Mouse (Mus musculus) heart, embryonic 12.5 days (tissue): ENCODE data around the gene Plxnb1. TPM values are rescaled to one million over a fixed set of nuclear protein-coding genes. Genes with fewer than 3 reads are reported as not detected.

Experiments
- ATAC-seq: fragments of 200-750 bp; cut with Nextera tagmentation; 2 replicates; pipeline ENCODE4 v1.8.0; 2017; ENCODE audit warnings: moderate TSS enrichment, moderate library complexity; ENCODE audit not compliant: insufficient number of reproducible peaks, low FRiP score
- H3K27ac ChIP-seq: fragments of 300-500 bp; sonication (generic); 2 replicates; pipeline ENCODE4 v1.5.1; 2016; ENCODE audit warnings: mild to moderate bottlenecking, moderate library complexity; ENCODE audit not compliant: poor library complexity, severe bottlenecking
- H3K27me3 ChIP-seq: fragments of 300-500 bp; sonication (generic); replicated peaks from 2 replicates; pipeline ENCODE4 v1.6.1; 2016; ENCODE audit warnings: mild to moderate bottlenecking, moderate library complexity
- H3K36me3 ChIP-seq: fragments of 300-500 bp; sonication (generic); 2 replicates; pipeline ENCODE4 v1.6.1; 2016; ENCODE audit warnings: mild to moderate bottlenecking, moderate library complexity
- H3K4me1 ChIP-seq: fragments of 300-500 bp; sonication (generic); replicated peaks from 2 replicates; pipeline ENCODE4 v1.6.1; 2016; ENCODE audit warnings: mild to moderate bottlenecking
- H3K4me2 ChIP-seq: fragments of 300-500 bp; sonication (generic); 2 replicates; pipeline ENCODE4 v1.6.1; 2016; ENCODE audit warnings: mild to moderate bottlenecking, moderate library complexity
- H3K4me3 ChIP-seq: fragments of 300-500 bp; sonication (generic); 2 replicates; pipeline ENCODE4 v1.5.1; 2016; ENCODE audit warnings: mild to moderate bottlenecking
- H3K9ac ChIP-seq: fragments of 300-500 bp; sonication (generic); 2 replicates; pipeline ENCODE4 v1.6.1; 2016; ENCODE audit warnings: mild to moderate bottlenecking, moderate library complexity
- H3K9me3 ChIP-seq: fragments of 300-500 bp; sonication (generic); replicated peaks from 2 replicates; pipeline ENCODE4 v1.6.1; 2016; ENCODE audit warnings: mild to moderate bottlenecking, moderate library complexity
- WGBS: fragments of 180-500 bp; shearing (Covaris S2); methylation state at CpG from one replicate; pipeline ENCODE4 v1.1.7; 2016; 5-methylcytosine and 5-hydroxymethylcytosine counted together
- polyA plus RNA-seq: library from polyadenylated mRNA; unstranded; fragments of >200 nt; fragmentation: Nextera tagmentation; extraction: Ambion mirVana; gene quantifications from 2 replicates; pipeline ENCODE4 v1.2.1, GENCODE M21; 2016

Plxnb1 gene
- polyA plus RNA-seq, 1 experiment from 2014 or later: 11.1 TPM

- Histone ChIP-seq H3K9ac (peak overlapping the region; percentile 65), H3K4me3 (peak overlapping the region; percentile 38), H3K27ac (peak overlapping the region; percentile 77), H3K36me3 (peaks cover 48% of the 10 kb centered on the region), H3K27me3 (no peaks in the 10 kb centered on the region), H3K4me2 (peak overlapping the region; percentile 64), H3K4me1 (peaks cover 28% of the 10 kb centered on the region), H3K9me3 (no peaks in the 10 kb centered on the region)
- ATAC-seq: peak; percentile 71
- 7% methylated on average over 7 of the region's 7 CpGs for WGBS
Observed at GRCm38 (mm10) chr9:109054712-109055111, 40.5 kb upstream of the Plxnb1 start.

- no peaks in the 10 kb centered on the region for H3K27me3 ChIP-seq
- ATAC-seq: no peak
- 85% methylated on average over 12 of the region's 12 CpGs for WGBS
- H3K4me1 ChIP-seq: peaks cover 28% of the 10 kb centered on the region
- H3K9ac ChIP-seq: peak overlapping the region; percentile 65; the same call in 1 of the 2 replicates
- H3K36me3 ChIP-seq: peaks cover 53% of the 10 kb centered on the region
- peak overlapping the region; percentile 38 for H3K4me3 ChIP-seq
- H3K4me2 ChIP-seq: peak overlapping the region; percentile 64
- H3K27ac ChIP-seq: peak overlapping the region; percentile 77
- no peaks in the 10 kb centered on the region for H3K9me3 ChIP-seq
Observed at GRCm38 (mm10) chr9:109055271-109056030, 39.7 kb upstream of the Plxnb1 start.

GRCm38 (mm10) chr9:109056081-109056690 is 39.0 kb upstream of the Plxnb1 start:
- Histone ChIP-seq H3K27me3 (no peaks in the 10 kb centered on the region), H3K4me1 (peaks cover 28% of the 10 kb centered on the region), H3K36me3 (peaks cover 53% of the 10 kb centered on the region), H3K4me3 (no peak overlapping the region), H3K4me2 (no peak overlapping the region), H3K27ac (no peak overlapping the region), H3K9me3 (no peaks in the 10 kb centered on the region), H3K9ac (no peak overlapping the region)
- 89% methylated on average over 17 of the region's 17 CpGs for WGBS
- no peak for ATAC-seq

GRCm38 (mm10) chr9:109056916-109057315 is 38.3 kb upstream of the Plxnb1 start:
- Histone ChIP-seq H3K4me2 (no peak overlapping the region), H3K27ac (no peak overlapping the region), H3K36me3 (peaks cover 50% of the 10 kb centered on the region), H3K27me3 (no peaks in the 10 kb centered on the region), H3K4me1 (peaks cover 28% of the 10 kb centered on the region), H3K9me3 (no peaks in the 10 kb centered on the region), H3K4me3 (no peak overlapping the region), H3K9ac (no peak overlapping the region)
- ATAC-seq: no peak
- 84% methylated on average over 4 of the region's 4 CpGs for WGBS

GRCm38 (mm10) chr9:109057543-109057942 is 37.6 kb upstream of the Plxnb1 start:
- peaks cover 48% of the 10 kb centered on the region for H3K36me3 ChIP-seq
- H3K4me1 ChIP-seq: peaks cover 28% of the 10 kb centered on the region
- 94% methylated on average over 5 of the region's 5 CpGs for WGBS
- H3K4me3 ChIP-seq: no peak overlapping the region
- no peaks in the 10 kb centered on the region for H3K27me3 ChIP-seq
- no peak overlapping the region for H3K9ac ChIP-seq
- no peak overlapping the region for H3K4me2 ChIP-seq
- ATAC-seq: no peak
- no peaks in the 10 kb centered on the region for H3K9me3 ChIP-seq
- H3K27ac ChIP-seq: no peak overlapping the region

- Histone ChIP-seq H3K27ac (peak overlapping the region; percentile 87; the same call in 1 of the 2 replicates), H3K4me3 (peak overlapping the region; percentile 42; the same call in 1 of the 2 replicates)
Observed at GRCm38 (mm10) chr9:109058006-109058765, 37.0 kb upstream of the Plxnb1 start.

GRCm38 (mm10) chr9:109059136-109059903 is 35.9 kb upstream of the Plxnb1 start, which contains the start of gene Trex1:
Trex1 (minus strand) TSS chr9:109059734.
- Histone ChIP-seq H3K4me1 (peaks cover 24% of the 10 kb centered on the region), H3K9me3 (no peaks in the 10 kb centered on the region), H3K4me2 (peak within 1 kb of the TSS; percentile 65), H3K27me3 (no peaks in the 10 kb centered on the region), H3K9ac (peak within 1 kb of the TSS; percentile 71), H3K4me3 (peak within 1 kb of the TSS; percentile 42), H3K36me3 (peaks cover 62% of the 10 kb centered on the region), H3K27ac (peak within 1 kb of the TSS; percentile 87)
- ATAC-seq: peak; percentile 91
- WGBS: 8% methylated on average over 15 of the region's 15 CpGs

More at GRCm38 (mm10) chr9:109058006-109058765, 37.0 kb upstream of the Plxnb1 start:
- peaks cover 52% of the 10 kb centered on the region for H3K36me3 ChIP-seq
- H3K4me1 ChIP-seq: peaks cover 28% of the 10 kb centered on the region
- H3K27me3 ChIP-seq: no peaks in the 10 kb centered on the region
- H3K9ac ChIP-seq: peak overlapping the region; percentile 71; the same call in 1 of the 2 replicates
- WGBS: 92% methylated on average over 19 of the region's 19 CpGs
- no peaks in the 10 kb centered on the region for H3K9me3 ChIP-seq
- no peak for ATAC-seq
- H3K4me2 ChIP-seq: peak overlapping the region; percentile 65

- H3K9ac ChIP-seq: no peak overlapping the region
- H3K27ac ChIP-seq: no peak overlapping the region
- H3K4me2 ChIP-seq: no peak overlapping the region
- 84% methylated on average over 16 of the region's 16 CpGs for WGBS
- no peak for ATAC-seq
- no peak overlapping the region for H3K4me3 ChIP-seq
- peaks cover 73% of the 10 kb centered on the region for H3K36me3 ChIP-seq
- peaks cover 16% of the 10 kb centered on the region for H3K4me1 ChIP-seq
- no peaks in the 10 kb centered on the region for H3K9me3 ChIP-seq
- H3K27me3 ChIP-seq: no peaks in the 10 kb centered on the region
Observed at GRCm38 (mm10) chr9:109060184-109060897, 34.8 kb upstream of the Plxnb1 start.

- Histone ChIP-seq H3K27me3 (no peaks in the 10 kb centered on the region), H3K27ac (no peak overlapping the region), H3K9ac (no peak overlapping the region), H3K9me3 (no peaks in the 10 kb centered on the region), H3K4me3 (no peak overlapping the region), H3K4me2 (no peak overlapping the region), H3K36me3 (peaks cover 77% of the 10 kb centered on the region), H3K4me1 (peaks cover 13% of the 10 kb centered on the region)
- WGBS: 83% methylated on average over 5 of the region's 5 CpGs
- ATAC-seq: no peak
Observed at GRCm38 (mm10) chr9:109060898-109061295, 34.3 kb upstream of the Plxnb1 start.

- Histone ChIP-seq H3K4me3 (no peak overlapping the region), H3K4me1 (peaks cover 8% of the 10 kb centered on the region), H3K27me3 (no peaks in the 10 kb centered on the region), H3K9me3 (no peaks in the 10 kb centered on the region), H3K9ac (no peak overlapping the region), H3K36me3 (peaks cover 79% of the 10 kb centered on the region), H3K4me2 (no peak overlapping the region), H3K27ac (no peak overlapping the region)
- 90% methylated on average over 3 of the region's 3 CpGs for WGBS
- ATAC-seq: no peak
Observed at GRCm38 (mm10) chr9:109068095-109068735, 27.0 kb upstream of the Plxnb1 start.
